Mouse (Mus musculus) myocyte (in vitro differentiated cells): Measurements from ENCODE around the gene Abca2.

Source experiments
- E2F4 ChIP-seq: IDR thresholded peaks from one replicate; pipeline ENCODE4 v1.6.1; 2011; ENCODE audit warnings: mild to moderate bottlenecking, control low read depth, moderate library complexity; ENCODE audit not compliant: insufficient read depth
- POLR2A ChIP-seq: IDR thresholded peaks from one replicate; pipeline ENCODE4 v1.6.1; 2011; ENCODE audit warnings: low read depth, mild to moderate bottlenecking, control low read depth, moderate library complexity; ENCODE audit not compliant: insufficient read length
- REST ChIP-seq: IDR thresholded peaks from one replicate; pipeline ENCODE4 v1.6.1; 2011; ENCODE audit warnings: mild to moderate bottlenecking, control low read depth, moderate library complexity; ENCODE audit not compliant: insufficient read depth, insufficient read length

DNA sequence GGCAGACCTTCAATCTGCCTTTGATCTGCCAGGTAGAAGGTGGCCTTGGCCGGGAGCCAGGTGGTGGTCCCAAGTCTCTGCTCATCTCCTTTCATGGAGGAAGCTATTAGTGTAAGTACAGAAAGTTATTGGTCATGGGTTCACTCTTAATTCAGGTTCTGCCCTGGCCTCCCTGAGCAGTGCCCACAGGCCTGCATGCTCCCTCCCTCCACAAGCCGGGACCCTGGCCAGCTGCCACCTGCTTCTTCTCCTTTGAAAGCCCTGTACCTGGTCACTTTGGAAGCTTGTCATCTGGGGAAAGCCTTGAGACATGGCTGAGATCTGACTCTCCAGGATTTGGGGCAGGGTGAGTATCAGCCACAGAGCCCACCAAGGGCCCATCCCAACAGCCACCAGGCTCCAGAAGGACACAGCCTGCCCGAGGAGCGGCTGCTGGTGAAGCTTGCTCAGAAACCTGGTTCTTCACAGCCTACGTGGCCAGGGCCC, 65.0 kb downstream of the Abca2 start, which contains the start of gene Lcn12:
- no peak for TF ChIP-seq POLR2A
- TF ChIP-seq E2F4, result no peak
- no peak for TF ChIP-seq REST
